Mouse (Mus musculus) hematopoietic stem cell, adult 5-6 weeks (primary cell): ENCODE results near the gene Fam178b. TPM values are rescaled to one million over a fixed set of nuclear protein-coding genes. Genes with fewer than 3 reads are reported as not detected.
A peak's percentile ranks its signal among the peaks of the same experiment; 100 is the strongest.

Experiments
- ATAC-seq, 2 experiments: fragments of 125-278 bp in 1 of 2; replicated peaks in 1 of 2; 2 replicates each; pipeline ENCODE4 v1.8.0; 2016 to 2017; ENCODE audit warnings: inconsistent platforms in 2 of 2, mild to moderate bottlenecking in 2 of 2, moderate number of reproducible peaks in 2 of 2, low read depth in 1 of 2, moderate TSS enrichment in 1 of 2; ENCODE audit not compliant: low FRiP score in 2 of 2, poor library complexity in 2 of 2, severe bottlenecking in 2 of 2, insufficient read depth in 1 of 2, low TSS enrichment in 1 of 2
- total RNA-seq: library from RNA; stranded (forward); fragments of 172-1452, 232-1000 nt; gene quantifications from 2 replicates; pipeline ENCODE4 v1.2.3, GENCODE M21; 2017

Fam178b gene
- not detected in 2 replicates for total RNA-seq

DNA sequence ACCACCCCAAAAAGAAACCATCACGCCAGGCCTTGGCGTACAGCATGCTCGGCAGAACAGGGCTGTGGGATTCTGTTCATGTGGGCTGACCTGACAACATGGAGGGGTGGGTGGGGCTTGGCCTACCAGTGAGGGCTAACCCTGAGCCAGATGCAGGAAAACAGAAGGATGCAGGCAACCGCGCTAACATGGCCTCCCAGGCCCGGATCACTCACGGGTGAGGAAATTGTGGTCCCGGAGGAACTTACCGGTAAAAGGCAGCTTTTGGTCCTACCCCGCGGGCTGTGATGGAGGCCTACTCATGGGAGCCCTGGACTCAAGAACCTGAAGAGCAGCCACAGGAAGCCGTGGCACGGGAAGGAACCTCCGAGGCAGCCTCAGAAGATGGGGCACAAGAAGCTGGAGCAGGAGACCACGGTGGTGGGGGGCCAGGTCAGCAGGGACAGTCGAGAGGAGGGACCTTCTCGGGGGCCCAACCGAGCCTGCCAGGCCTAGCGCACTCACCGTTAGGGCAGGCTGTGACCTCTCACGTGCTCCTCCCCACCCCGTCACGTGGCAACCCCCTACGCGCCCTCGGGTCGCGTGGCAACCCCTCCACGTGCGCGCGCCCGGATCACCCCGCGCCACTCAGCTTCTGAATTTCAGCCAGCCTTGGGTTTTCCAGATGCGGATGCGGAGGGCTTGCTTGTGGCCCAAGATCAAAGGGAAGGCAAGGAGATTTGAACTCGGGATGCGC, at the start of gene Fam178b:
Fam178b (minus strand) TSS at position 564 of the 736 bp plus-strand sequence.
- ATAC-seq = no peak

DNA sequence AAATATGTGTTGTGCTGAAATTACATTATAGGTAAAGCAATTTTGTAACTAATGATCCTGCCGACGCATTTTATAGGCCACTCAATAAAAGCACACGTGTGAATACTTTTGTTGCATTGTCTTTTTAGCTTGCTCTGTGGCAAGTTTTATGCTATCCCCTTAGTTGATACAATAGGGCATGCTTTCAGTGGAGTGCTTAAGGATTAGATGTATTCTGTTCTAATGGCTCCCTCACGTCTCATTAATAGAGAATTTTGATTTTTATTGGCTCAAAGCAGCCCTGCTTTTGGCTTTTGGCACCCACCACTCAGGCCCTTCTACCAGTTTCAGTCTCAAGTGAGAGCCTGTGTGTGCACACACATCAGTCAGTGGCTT, 41.1 kb upstream of the Fam178b start:
- ATAC-seq = no peak

DNA sequence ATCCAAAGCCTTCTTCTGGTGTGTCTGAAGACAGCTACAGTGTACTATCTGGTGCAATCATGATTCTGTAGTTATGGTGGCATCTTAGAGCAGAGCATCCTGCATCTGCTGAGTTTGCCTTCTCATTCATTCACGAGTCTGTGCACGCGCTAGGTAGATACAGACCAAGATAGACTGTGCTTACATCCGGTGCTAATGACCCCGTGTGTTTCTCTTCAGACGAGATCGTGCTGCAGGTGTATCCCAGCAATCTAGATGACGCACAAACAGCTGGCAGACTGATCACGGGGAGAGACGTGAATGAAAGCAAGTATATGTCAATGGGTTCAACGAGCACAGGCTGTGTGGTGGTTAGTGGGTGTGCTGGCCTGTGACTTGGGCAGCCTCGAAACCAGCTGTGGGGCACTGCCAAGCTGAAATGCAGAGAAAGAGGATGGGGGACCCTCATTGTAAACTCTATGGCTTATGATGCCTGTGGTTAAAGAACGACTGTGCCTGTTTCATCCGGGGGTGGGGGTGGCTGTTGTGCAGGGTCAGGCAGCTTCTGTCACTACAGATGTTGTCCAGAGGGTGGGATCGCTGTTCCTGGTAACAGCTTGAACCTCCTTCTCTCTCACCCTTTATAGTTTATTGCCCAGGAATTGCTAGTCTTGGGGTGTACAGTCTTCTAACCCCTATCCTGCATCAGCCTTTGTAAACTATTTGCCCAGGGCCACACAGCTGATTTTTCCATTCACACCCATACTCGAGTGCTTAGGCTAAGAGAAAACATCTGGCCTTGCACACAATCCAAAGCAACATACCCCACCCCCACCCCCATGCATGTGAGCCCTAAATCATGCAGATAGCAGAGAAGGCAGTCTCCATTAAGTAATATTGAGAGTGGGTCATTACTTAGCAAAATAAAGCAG, 40.4 kb upstream of the Fam178b start:
- ATAC-seq = no peak

GRCm38 (mm10) chr1:36718786-36719185, 35.8 kb upstream of the Fam178b start:
- ATAC-seq = peak in 1 of 2 experiments; percentile 46; a peak in 1 of 4 replicates

- ATAC-seq = no peak
Observed at GRCm38 (mm10) chr1:36714311-36714710, 31.3 kb upstream of the Fam178b start, which contains the start of gene Actr1b. Gene Actr1b, minus strand, starts transcription at chr1:36714422.

DNA sequence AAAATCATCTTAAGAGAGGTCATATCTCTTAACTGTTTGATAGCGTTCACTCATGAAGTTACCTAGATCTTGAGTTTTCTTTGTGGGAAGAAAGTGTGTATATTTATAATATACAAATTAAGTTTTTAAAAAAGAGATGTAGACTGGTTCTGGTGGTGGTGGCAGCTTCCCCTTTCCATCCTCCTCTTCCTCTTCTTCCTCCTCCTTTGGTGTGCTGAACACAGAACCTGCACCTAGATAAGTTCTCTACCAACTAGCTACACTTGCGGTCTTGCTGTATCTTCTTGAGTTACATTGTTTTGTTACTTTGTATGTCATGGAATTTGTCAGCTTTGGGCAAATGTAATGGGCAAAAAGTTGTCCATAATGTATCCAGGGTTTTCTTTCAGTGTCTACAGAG, 28.1 kb upstream of the Fam178b start:
- ATAC-seq = no peak

- ATAC-seq = peak; percentile 96 to 98
Observed at GRCm38 (mm10) chr1:36709854-36710280, 26.9 kb upstream of the Fam178b start, which contains the start of gene 4933424G06Rik. Gene 4933424G06Rik, plus strand, starts transcription at chr1:36710149.

DNA sequence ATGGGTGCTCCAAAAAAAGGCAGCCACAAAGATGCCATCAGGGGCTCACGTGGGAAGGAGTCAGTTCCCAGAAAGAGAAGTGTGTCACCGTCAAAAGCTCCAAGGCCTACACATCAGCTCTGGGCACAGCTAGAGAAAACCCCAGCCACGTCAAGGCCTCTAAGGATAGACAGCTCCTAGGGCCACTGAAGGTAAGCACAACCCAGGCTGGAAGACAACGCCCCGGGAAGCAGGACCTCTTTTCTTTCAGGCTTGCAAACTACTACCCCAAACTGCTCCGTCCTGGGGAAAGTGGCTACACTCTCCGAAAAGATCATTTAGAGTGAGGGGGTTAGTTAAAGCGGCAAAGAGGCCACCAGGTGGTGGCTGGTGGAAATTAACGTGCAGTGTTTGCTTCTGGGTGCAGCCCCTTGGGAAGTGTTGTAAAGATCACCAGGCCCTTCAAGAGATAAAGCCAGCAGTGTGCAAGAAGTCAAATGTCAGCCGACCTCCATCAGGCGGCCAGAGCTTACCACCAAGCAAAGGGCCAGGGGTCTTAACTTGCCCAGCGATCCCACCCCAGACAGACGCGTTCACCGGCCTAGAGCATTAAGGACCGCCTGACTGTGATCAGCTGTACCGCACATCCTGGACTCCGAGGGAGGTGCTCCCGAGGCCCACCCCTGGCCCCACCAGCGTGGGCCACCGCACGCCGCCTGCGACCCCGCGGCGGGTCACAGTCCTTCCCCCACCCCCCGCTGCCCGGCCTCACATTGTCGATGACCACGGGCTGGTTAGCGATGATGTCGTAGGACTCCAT, 26.3 kb upstream of the Fam178b start:
- ATAC-seq = peak; percentile 56 to 58

GRCm38 (mm10) chr1:36708626-36709025, 25.6 kb upstream of the Fam178b start:
- ATAC-seq = no peak

DNA sequence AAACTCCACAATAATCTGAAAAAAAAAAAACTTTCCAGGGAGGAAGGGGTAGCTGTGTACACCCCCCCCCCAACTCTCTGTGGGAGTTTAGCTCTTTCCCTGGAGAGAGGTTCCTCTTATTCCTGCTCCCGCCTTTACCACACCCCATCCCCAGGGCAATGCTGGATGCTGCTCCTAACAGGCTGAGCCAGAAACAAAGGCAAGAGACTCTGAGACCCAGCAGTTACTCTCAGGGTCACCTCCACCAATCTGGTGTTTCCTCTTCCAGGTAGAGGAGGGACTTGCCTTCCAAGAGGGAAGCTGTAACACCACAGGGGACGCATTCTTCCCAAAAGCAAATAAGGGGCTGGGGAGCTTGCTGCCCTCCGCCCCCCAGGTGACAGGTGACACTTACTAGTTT, 24.8 kb upstream of the Fam178b start:
- ATAC-seq = no peak

DNA sequence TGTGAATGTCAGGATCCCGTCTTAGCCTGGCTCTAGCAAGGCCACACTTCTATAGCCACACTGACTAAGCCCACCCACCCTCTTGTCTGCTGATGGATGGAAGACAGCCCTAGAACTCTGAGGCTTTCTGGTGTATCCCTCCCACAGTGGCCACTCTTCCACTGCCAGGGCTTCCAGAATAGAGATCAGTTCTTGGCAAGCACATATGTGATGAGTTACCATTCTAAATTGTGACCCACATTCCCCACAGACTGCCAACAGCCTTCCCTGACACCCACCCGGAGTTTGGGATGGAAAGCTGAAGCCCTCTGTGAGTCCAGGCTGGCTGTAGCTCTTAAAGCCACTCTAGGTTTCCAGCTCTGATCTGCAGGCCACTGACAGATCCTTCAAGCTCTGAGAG, 24.2 kb upstream of the Fam178b start:
- no peak for ATAC-seq

DNA sequence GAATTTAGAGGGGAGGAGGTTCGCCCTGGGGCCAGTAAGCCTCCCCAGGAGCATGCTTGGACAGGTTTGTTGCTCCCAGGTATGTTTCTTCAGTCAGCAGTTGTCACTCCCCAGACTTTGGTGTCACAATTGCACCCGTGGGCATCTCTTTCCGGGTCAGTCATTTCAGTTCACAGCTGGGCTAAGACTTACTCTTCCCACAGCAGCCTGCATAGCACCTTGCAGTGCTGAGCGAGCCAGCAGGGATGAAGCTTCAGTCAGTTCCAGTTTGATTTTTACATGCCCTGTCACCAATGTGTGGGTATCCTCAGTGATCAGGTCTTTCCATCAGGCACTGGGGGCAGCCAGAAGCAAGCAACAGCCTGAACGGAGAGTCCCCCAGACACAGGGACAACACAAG, 14.0 kb upstream of the Fam178b start:
- no peak for ATAC-seq

- ATAC-seq = no peak
Observed at GRCm38 (mm10) chr1:36696411-36696810, 13.4 kb upstream of the Fam178b start.

DNA sequence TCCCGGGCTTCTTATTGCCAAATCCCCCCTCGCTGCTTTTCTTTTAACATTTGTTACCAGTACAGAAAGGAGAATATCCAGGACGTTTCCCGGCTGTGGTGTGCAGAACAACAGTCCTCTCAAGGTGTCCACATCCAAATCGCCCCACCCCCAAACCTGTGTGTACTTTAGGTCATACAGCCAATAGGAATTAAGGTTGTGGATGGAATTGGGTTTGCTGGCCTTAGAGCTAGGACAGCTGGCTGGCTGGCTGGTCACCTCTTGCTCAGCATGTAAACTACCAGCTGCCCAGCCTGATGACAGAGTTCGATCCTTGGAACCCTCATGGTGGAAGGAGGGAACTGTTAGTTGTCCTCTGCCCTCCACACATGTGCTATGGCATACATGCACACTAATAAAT, 11.9 kb upstream of the Fam178b start:
- no peak for ATAC-seq

- peak; percentile 96 to 97 for ATAC-seq
Observed at GRCm38 (mm10) chr1:36691271-36692155, 8.5 kb upstream of the Fam178b start, which contains the start of gene Cox5b. Gene Cox5b, plus strand, starts transcription at chr1:36691449.

GRCm38 (mm10) chr1:36690671-36691235, 7.8 kb upstream of the Fam178b start:
- no peak for ATAC-seq
